Mouse (Mus musculus) forebrain, embryonic 12.5 days (tissue): Measurements from ENCODE around the gene Gm5269. TPM values are rescaled to one million over a fixed set of nuclear protein-coding genes. Genes with fewer than 3 reads are reported as not detected.

Experiments
- ATAC-seq: fragments of 200-750 bp; cut with Nextera tagmentation; 2 replicates; pipeline ENCODE4 v1.8.0; 2017; ENCODE audit warnings: moderate TSS enrichment; ENCODE audit not compliant: low FRiP score
- H3K27ac ChIP-seq: fragments of 300-500 bp; sonication (generic); 2 replicates; pipeline ENCODE4 v1.5.1; 2016; ENCODE audit warnings: mild to moderate bottlenecking
- H3K27me3 ChIP-seq: fragments of 300-500 bp; sonication (generic); 2 replicates; pipeline ENCODE4 v1.6.1; 2016; ENCODE audit warnings: mild to moderate bottlenecking
- H3K36me3 ChIP-seq: fragments of 300-500 bp; sonication (generic); replicated peaks from 2 replicates; pipeline ENCODE4 v1.6.1; 2016; ENCODE audit warnings: mild to moderate bottlenecking
- H3K4me1 ChIP-seq: fragments of 300-500 bp; sonication (generic); 2 replicates; pipeline ENCODE4 v1.6.1; 2016
- H3K4me2 ChIP-seq: fragments of 300-500 bp; sonication (generic); 2 replicates; pipeline ENCODE4 v1.6.1; 2016; ENCODE audit warnings: mild to moderate bottlenecking, moderate library complexity
- H3K4me3 ChIP-seq: fragments of 300-500 bp; sonication (generic); replicated peaks from 2 replicates; pipeline ENCODE4 v1.5.1; 2016; ENCODE audit warnings: mild to moderate bottlenecking
- H3K9ac ChIP-seq: fragments of 300-500 bp; sonication (generic); 2 replicates; pipeline ENCODE4 v1.6.1; 2016; ENCODE audit warnings: mild to moderate bottlenecking
- H3K9me3 ChIP-seq: fragments of 300-500 bp; sonication (generic); 2 replicates; pipeline ENCODE4 v1.6.1; 2016
- WGBS: fragments of 180-500 bp; shearing (Covaris S2); methylation state at CpG from one replicate; pipeline ENCODE4 v1.1.7; 2016; 5-methylcytosine and 5-hydroxymethylcytosine counted together
- polyA plus RNA-seq: library from polyadenylated mRNA; unstranded; fragments of >200 nt; fragmentation: Nextera tagmentation; extraction: Ambion mirVana; gene quantifications from 2 replicates; pipeline ENCODE4 v1.2.1, GENCODE M21; 2016

Gene Gm5269
- polyA plus RNA-seq, 1 experiment from 2014 or later, result not detected

DNA sequence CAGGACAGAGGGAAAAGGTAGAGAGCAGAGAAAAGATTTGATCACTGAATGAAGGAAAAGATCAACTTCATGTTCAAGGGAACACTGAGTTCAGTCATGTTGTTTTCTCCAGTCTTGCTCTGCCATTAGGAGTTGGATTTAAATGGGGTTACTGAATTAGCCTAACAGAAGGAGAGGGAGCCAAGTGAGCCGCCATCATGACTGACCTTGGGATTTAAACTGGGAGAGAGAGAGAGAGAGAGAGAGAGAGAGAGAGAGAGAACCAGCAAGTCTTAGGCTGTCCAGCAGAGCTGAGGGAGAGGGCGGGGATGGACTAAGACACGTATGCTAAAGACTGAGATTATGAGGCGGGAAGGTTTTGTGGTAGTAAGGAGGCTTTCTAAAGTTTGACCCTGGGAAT lies 24.2 kb upstream of the Gm5269 start:
- WGBS, result 87% methylated on average over 4 of the region's 4 CpGs
- no peak overlapping the region for H3K27ac ChIP-seq
- H3K4me3 ChIP-seq, result no peak overlapping the region
- no peak for ATAC-seq
- no peaks in the 10 kb centered on the region for H3K9me3 ChIP-seq
- no peaks in the 10 kb centered on the region for H3K36me3 ChIP-seq
- no peaks in the 10 kb centered on the region for H3K27me3 ChIP-seq
- no peak overlapping the region for H3K4me2 ChIP-seq
- H3K9ac ChIP-seq, result no peak overlapping the region
- H3K4me1 ChIP-seq, result no peaks in the 10 kb centered on the region

DNA sequence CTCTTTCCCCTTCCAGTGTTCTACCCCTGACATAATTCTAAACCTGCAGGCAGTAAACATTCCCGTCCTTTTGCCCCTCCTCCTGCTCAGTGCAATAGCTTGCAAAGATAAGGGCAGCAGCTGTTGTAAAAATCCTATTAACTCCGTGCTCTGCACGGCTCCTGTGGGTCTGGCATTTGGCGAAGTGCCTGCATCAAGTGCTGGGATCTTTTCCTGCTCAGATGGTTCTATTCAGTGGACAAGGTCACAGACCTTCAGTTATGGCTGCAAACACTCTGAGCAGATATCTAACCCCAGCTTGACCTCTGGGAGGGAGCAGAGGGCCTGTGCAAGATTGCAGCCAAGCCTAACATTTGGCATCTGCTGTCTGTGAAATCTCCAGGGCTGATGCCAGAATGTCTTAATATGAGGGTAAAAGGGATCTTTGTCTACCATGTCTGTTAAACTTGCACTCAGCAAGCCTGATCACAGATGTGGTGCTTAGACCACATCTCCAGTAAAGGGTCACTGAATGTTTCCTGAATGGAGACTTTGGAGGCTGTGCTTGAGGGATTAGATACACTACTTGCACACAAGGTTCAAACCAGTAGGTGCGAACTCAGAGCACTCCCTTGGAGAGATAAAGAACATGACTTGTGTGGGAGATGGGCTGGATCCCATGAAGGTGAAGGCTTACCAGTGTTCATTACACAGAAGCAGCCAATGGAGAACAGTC lies 15.2 kb upstream of the Gm5269 start:
- WGBS, result 30% methylated on average over 5 of the region's 5 CpGs
- Histone ChIP-seq H3K36me3 (no peaks in the 10 kb centered on the region), H3K27ac (no peak overlapping the region), H3K4me1 (peaks cover 6% of the 10 kb centered on the region; the same call in 1 of the 2 replicates), H3K9ac (no peak overlapping the region), H3K27me3 (no peaks in the 10 kb centered on the region), H3K4me2 (no peak overlapping the region), H3K9me3 (no peaks in the 10 kb centered on the region), H3K4me3 (no peak overlapping the region)
- peak; percentile 69; the same call in 1 of the 2 replicates for ATAC-seq

DNA sequence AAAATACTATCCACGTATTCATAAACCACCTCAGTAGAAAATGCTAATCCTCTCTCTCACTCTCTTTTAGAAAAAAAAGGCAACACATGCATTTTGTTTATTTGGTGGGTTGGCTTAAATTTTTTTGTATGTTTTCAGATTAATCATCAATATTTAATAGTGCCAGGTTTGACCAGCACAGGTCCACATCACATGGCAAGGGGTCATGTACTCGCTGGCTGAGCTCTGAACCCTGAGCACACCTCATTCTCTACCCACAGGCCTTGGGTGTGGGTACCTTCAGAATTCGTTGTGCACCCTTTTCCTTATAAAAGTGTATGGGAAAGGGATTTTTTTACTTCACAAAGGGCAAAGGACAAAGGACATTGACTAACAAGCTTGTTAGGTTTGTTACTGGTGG lies 14.1 kb upstream of the Gm5269 start:
- Histone ChIP-seq H3K27me3 (no peaks in the 10 kb centered on the region), H3K4me1 (peaks cover 6% of the 10 kb centered on the region; the same call in 1 of the 2 replicates), H3K4me3 (no peak overlapping the region), H3K36me3 (no peaks in the 10 kb centered on the region), H3K27ac (no peak overlapping the region), H3K9me3 (no peaks in the 10 kb centered on the region), H3K9ac (no peak overlapping the region), H3K4me2 (no peak overlapping the region)
- ATAC-seq, result no peak
- 79% methylated on average over 3 of the region's 3 CpGs for WGBS

DNA sequence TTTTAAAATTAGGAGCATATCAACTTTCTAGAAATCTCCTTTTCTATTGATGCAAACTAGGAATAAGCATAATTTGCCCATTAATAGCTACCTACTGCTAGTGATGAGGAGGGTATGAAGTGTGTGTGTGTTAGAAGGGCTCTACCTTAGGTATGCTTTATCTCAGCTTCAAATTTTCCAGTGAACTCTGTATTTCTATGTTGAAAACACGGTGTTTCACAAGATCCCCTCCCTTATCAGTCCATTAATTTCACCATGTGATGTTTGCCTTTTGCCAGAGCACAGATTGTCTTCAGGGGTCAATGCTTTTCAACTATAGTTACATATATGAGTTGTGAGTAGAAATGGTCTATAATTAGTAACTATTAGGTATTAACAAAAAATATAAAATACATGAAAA lies 8.0 kb upstream of the Gm5269 start:
- no peaks in the 10 kb centered on the region for H3K36me3 ChIP-seq
- H3K9me3 ChIP-seq, result no peaks in the 10 kb centered on the region
- no peak overlapping the region for H3K9ac ChIP-seq
- 51% methylated on average over 1 of the region's 1 CpGs for WGBS
- no peak overlapping the region for H3K4me2 ChIP-seq
- H3K4me3 ChIP-seq, result no peak overlapping the region
- H3K4me1 ChIP-seq, result no peaks in the 10 kb centered on the region
- no peak overlapping the region for H3K27ac ChIP-seq
- no peaks in the 10 kb centered on the region for H3K27me3 ChIP-seq
- ATAC-seq, result no peak

DNA sequence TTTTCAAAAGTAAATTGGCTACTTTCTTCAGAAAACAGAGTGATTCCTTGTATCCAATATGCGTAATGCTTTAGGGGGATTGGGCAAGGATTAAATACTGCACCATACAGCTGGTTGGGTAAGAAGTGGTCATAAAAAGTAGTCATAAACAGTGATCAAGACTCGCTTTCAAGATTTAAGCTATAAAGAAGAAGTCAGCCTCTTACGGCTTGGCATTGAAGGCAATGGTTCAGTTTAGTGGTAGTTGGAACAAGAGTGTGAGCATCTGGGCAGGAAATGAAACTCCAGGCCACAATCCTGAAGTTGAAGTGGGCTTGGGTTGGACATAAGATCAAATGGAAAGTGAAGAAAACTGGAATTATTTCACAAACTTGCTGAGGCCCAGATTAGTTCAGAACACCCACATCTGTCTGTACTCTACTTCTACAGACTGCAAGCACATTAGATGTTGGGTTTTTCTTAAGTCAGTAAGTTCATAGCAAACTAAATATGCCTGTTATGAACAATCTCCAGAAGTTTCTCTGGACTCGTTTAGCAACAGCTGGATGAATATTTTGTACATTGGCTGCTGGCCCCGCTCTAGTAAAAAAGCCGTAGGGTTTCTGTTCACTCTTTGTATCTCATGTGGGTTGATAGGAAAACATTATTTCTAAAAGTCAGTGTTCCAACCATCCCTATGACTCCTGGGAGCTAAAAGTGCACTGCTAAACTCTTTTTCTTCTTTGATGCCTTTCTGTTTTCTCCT lies 4.3 kb upstream of the Gm5269 start:
- Histone ChIP-seq H3K4me1 (no peaks in the 10 kb centered on the region), H3K4me2 (no peak overlapping the region), H3K4me3 (no peak overlapping the region), H3K27me3 (no peaks in the 10 kb centered on the region), H3K36me3 (no peaks in the 10 kb centered on the region), H3K27ac (no peak overlapping the region), H3K9ac (no peak overlapping the region), H3K9me3 (no peaks in the 10 kb centered on the region)
- WGBS, result 90% methylated on average over 6 of the region's 6 CpGs
- ATAC-seq, result no peak

DNA sequence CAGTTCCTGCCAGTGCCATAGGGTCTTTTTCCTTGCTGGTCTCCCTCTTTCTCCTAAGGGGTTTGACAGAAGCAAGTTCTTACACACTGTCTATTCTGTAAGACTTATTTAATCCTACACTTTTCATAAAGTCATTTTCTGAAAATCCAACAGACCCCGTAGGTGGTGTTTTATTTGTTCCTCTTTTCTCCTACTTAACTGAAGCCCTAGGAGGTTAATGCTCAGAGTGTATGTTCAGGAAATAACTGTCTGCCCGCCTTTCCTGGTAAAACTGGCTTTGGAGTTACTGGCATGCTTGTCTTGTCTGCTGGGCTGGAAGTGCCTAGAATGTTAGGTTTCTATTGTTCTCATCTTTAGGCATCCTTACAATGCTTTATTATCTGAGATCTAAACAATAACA lies 1.9 kb upstream of the Gm5269 start:
- no peak overlapping the region for H3K27ac ChIP-seq
- WGBS, result 85% methylated on average over 2 of the region's 2 CpGs

DNA sequence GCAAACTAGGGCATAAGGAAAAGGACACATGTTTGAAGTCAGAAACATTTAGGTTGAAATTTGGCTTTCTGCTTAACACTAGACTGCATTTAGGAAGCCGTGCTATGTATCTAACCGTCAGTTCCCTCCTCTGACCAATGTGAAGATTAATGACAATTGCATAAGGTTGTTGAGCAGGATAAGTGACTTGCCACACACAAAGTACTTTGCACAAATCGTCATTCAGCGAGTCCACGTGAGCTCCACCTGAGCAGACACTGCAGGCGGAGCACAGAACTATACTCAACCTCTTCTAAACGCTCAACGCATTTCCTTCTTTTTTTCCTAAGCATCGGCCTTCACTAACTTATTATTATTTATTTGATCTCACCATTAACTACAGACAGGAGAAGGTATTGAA lies 3.3 kb downstream of the Gm5269 start:
- 89% methylated on average over 9 of the region's 9 CpGs for WGBS

More for the DNA sequence above, 1.9 kb upstream of the Gm5269 start:
- no peaks in the 10 kb centered on the region for H3K36me3 ChIP-seq
- no peak overlapping the region for H3K4me3 ChIP-seq
- no peak for ATAC-seq
- no peak overlapping the region for H3K4me2 ChIP-seq
- no peaks in the 10 kb centered on the region for H3K4me1 ChIP-seq
- no peak overlapping the region for H3K9ac ChIP-seq
- H3K27me3 ChIP-seq, result no peaks in the 10 kb centered on the region
- no peaks in the 10 kb centered on the region for H3K9me3 ChIP-seq

DNA sequence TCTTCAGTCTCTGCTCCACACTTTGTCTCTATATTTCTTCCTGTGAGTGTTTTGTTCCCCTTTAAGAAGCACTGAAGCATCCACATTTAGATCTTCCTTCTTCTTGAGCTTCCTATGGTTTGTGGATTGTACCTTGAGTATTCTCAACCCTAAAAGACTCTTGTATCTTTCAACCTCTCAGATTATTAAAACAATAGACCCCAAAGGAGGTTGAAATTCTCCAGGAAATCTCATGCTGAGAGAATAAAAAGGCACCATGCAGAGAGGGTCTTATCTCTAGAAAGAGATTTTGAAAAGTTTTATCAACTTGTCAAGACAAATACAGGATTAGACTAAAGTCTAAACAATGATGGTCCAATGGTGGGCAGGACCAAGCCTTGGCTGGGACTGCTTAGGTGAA lies 6.7 kb downstream of the Gm5269 start:
- no peak overlapping the region for H3K4me2 ChIP-seq
- no peaks in the 10 kb centered on the region for H3K9me3 ChIP-seq
- H3K4me1 ChIP-seq, result no peaks in the 10 kb centered on the region
- H3K27ac ChIP-seq, result no peak overlapping the region
- no peak for ATAC-seq
- no peak overlapping the region for H3K4me3 ChIP-seq
- H3K36me3 ChIP-seq, result no peaks in the 10 kb centered on the region
- H3K27me3 ChIP-seq, result no peaks in the 10 kb centered on the region
- H3K9ac ChIP-seq, result no peak overlapping the region

More for the DNA sequence above, 3.3 kb downstream of the Gm5269 start:
- no peaks in the 10 kb centered on the region for H3K9me3 ChIP-seq
- H3K4me3 ChIP-seq, result no peak overlapping the region
- H3K9ac ChIP-seq, result no peak overlapping the region
- no peaks in the 10 kb centered on the region for H3K4me1 ChIP-seq
- H3K4me2 ChIP-seq, result no peak overlapping the region
- no peaks in the 10 kb centered on the region for H3K27me3 ChIP-seq
- H3K36me3 ChIP-seq, result no peaks in the 10 kb centered on the region
- no peak overlapping the region for H3K27ac ChIP-seq
- ATAC-seq, result no peak

DNA sequence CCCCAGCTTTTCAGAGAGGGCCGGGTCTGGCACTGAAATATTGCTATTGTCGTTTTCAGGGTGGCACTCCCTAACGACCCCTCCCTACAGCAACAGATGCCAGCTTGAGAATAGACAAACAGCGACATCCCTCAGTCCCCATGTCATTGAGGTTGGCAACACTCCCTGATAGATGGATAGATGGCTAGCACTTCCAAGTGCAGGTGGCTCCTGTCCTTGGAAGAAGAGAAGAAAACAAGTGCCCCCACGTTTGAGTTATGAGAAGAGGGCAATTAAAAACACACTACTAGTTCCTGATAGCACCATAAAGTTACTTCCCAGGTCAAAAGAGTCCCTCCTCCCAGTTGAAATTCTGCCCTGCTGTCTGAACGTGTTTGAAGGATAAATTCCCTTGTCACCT lies 8.0 kb downstream of the Gm5269 start:
- Histone ChIP-seq H3K27me3 (no peaks in the 10 kb centered on the region), H3K27ac (no peak overlapping the region), H3K36me3 (no peaks in the 10 kb centered on the region), H3K9ac (no peak overlapping the region), H3K4me3 (no peak overlapping the region), H3K9me3 (no peaks in the 10 kb centered on the region), H3K4me1 (no peaks in the 10 kb centered on the region), H3K4me2 (no peak overlapping the region)
- WGBS, result 75% methylated on average over 6 of the region's 6 CpGs
- no peak for ATAC-seq

DNA sequence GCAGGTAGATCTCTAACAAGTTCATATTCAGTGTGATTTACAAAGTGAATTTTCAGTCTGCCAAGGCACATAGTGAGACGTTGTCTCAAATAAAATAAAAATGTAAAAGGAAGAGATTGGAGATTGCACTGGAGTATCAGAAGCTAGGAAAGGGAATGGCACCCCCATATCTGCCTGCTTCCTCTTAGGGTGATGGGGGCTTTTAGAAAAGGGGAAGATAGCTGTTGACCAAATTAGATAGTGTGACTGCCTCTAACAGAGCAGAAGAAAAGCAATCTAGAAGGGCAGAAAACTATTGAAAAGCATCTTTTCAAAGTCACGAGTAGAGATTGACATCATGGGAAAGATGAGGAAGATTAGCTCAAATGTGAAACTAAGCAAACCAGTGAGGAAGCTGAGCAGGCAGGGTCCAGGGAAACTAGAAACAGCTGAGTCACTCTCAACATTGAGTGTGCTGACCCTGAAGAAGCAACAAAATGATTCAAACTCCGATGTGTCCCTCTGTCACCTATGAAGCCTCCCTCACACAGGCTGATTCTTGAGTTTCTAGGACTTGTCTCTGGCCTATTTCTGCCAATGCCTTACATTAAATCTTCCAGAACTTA lies 8.7 kb downstream of the Gm5269 start:
- Histone ChIP-seq H3K4me3 (no peak overlapping the region), H3K9me3 (no peaks in the 10 kb centered on the region), H3K9ac (no peak overlapping the region), H3K4me1 (no peaks in the 10 kb centered on the region), H3K27me3 (no peaks in the 10 kb centered on the region), H3K27ac (no peak overlapping the region), H3K36me3 (no peaks in the 10 kb centered on the region), H3K4me2 (no peak overlapping the region)
- 76% methylated on average over 3 of the region's 3 CpGs for WGBS
- ATAC-seq, result no peak

DNA sequence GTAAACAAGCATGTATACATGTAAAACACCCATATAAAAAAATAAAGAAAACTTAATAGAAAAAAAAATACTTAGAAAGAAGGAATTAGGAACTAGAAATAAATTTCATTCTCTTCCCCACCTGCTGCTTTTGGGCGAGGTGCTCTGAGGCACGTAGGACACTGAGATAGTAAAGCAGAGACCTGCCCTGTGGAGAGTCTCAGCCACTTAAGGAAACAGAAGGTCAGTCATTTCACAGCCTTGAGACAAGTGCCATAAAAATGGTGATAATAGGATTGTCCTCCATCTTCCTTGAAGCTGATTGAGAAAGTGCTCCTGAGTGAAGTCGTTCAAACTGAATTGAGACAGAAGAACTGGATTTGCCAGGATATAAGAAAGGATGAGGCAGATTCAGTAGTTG lies 12.6 kb downstream of the Gm5269 start:
- no peaks in the 10 kb centered on the region for H3K27me3 ChIP-seq
- no peaks in the 10 kb centered on the region for H3K9me3 ChIP-seq
- H3K27ac ChIP-seq, result no peak overlapping the region
- H3K4me2 ChIP-seq, result no peak overlapping the region
- ATAC-seq, result no peak
- no peaks in the 10 kb centered on the region for H3K36me3 ChIP-seq
- no peak overlapping the region for H3K4me3 ChIP-seq
- H3K9ac ChIP-seq, result no peak overlapping the region
- 90% methylated on average over 3 of the region's 3 CpGs for WGBS
- no peaks in the 10 kb centered on the region for H3K4me1 ChIP-seq

DNA sequence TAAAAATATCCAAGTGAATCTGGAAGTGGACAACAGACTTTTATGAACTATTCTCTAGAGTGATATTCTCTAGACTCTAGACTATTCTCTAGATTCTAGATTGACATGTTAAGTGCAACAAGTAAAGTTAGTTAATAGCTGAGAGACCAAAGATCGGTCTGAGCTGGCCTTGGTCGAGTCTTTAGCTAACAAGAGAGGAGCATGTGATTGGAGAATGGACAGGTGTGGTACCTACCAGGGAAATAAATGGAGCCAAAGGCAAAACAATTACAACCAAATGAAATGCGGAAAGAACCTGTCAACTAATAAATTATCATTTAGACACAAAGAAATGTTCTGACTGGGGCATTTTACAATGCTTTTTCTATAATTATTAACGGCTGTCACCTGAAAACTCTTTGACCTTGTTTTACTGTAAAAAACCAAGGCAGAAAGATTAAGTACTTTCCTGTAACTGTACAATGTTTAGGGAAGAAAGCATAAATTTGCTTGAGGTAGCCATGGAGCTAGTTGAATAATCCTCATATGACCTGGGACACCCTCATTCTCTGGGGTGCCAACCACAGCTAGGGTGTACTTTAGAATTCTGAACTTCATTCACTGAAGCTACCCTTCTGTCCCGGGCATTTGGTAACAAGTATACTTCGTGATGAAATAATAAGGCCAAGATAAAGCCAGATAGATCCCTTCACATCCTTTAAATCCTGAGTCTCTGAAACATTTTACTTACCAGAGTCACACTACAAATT lies 13.4 kb downstream of the Gm5269 start:
- H3K9me3 ChIP-seq, result no peaks in the 10 kb centered on the region
- no peaks in the 10 kb centered on the region for H3K27me3 ChIP-seq
- no peak overlapping the region for H3K4me2 ChIP-seq
- H3K4me1 ChIP-seq, result no peaks in the 10 kb centered on the region
- H3K36me3 ChIP-seq, result no peaks in the 10 kb centered on the region
- no peak for ATAC-seq
- 91% methylated on average over 6 of the region's 6 CpGs for WGBS
- H3K9ac ChIP-seq, result no peak overlapping the region
- H3K4me3 ChIP-seq, result no peak overlapping the region
- no peak overlapping the region for H3K27ac ChIP-seq
